Mouse (Mus musculus): ENCODE results near the gene Gm17332.

DNA sequence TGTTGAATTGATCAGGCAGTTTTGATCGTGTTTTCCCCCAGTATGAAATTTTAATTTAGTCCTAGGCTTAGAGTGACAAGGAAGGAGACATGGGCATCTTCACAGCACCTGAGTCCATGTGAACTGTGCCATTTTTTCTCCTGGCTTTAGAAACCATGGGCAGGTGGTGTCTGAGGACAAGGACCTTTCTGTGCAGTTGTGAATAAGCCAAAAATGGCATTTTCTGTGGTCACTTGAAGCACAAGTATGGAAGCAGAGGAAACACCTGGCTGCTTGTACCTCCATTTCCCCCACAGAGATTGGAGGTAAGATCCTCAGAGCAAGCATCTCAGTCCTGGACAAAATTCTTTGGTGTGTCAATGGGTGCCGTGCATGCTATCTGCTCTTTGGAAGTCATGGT lies 12.5 kb upstream of the Gm17332 start:
- TF ChIP-seq POLR2A (IDR thresholded peaks at IDR 0.05; ENCODE audit: borderline replicate concordance, control insufficient read depth, low read depth, low read length) = no peak
- no peak for TF ChIP-seq CTCF (IDR thresholded peaks at IDR 0.05; ENCODE audit: control insufficient read depth, insufficient read depth, low read length)

Data from bone marrow, adult 2 months (tissue).